Mouse (Mus musculus) urinary bladder, postnatal 4 days (tissue): ENCODE measurements around the gene Asphd1.

Experiments
- DNase-seq, 2 experiments: peaks; one replicate each; pipeline ENCODE4 v3.0.0; 2021 to 2022; ENCODE audit warnings: low spot score in 2 of 2

Asphd1 gene

GRCm38 (mm10) chr7:126949403-126949792, at the start of gene Asphd1:
Gene Asphd1, minus strand, starts transcription at chr7:126949582.
- no peak for DNase-seq

- DNase-seq, result no peak
These were observed 47.1 kb upstream of the Asphd1 start for GRCm38 (mm10) chr7:126996449-126996848.

DNA sequence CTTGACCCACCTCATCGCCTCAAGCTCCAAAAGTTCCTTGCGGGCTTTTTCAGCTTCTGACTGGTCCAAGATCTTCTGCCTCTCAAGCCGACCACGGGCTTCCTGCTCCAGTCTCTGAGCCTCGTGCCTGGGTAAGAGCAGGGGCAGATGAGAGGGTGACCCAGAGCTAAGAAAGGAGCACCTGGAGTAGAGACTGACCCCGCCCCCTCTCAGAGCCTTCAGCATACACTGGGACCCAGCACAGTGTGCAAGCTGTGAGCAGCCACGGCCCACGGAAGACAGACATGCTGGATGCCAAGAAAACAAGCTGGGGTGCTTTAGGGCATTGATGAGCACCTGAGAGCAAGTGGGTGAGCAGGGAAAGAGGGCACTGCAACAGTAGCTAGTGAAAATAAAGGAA, 39.4 kb upstream of the Asphd1 start:
- no peak for DNase-seq

DNA sequence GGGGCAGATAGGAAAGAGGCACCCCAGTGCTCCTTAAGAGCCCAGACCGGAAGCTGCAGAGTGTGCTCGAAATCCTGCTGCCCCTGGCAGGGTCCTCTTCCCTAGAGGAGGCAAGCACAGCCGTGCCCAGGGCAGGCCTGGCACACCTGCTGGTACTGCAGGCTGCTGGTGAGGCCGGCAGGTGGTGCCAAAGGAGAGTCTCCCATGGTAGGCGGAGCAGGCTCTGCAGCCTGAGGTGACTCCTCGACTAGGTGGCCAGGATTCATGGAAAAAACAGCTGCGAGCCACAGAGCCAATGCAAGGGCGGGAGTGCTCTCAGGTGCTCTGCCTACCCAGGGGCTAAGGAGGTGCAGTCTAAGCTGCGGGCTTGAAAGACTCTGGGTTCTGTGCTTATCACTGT, 36.9 kb upstream of the Asphd1 start:
- no peak for DNase-seq

DNA sequence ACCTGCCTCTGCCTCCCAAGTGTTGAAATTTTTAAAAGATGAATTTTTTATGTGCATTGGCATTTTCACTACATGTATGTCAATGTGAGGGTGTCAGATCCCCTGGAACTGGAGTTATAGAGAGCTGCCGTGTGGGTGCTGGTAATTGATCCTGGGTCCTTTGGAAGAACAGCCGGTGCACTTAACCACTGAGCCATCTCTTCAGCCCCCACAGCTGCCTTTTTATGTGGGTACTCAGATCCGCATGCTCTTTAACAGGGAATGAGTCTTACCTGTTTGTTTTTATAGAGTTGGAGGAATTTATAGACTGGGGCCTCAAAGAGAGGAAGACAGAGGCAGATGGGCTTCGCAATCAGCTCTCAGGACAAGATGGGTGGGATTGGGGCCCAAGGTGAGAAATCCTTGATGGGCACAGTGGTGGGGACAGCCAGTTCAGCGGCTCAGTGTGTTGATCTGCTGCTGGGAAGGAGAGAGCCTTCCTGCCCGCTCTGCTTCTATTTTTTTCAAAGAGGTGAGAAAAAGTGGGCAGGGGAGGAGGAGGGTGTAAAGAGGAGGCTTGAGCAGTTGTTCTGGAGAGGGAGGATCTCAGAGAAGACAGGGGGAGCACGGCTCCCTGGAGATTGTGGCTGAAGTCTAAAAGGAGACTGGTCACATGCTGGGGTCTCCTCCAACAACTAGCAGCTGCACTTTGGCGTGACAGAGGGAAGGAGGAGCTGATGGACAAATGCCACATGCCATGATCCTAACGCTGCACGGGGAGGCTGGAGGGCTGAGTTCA, 35.5 kb upstream of the Asphd1 start:
- no peak for DNase-seq

DNA sequence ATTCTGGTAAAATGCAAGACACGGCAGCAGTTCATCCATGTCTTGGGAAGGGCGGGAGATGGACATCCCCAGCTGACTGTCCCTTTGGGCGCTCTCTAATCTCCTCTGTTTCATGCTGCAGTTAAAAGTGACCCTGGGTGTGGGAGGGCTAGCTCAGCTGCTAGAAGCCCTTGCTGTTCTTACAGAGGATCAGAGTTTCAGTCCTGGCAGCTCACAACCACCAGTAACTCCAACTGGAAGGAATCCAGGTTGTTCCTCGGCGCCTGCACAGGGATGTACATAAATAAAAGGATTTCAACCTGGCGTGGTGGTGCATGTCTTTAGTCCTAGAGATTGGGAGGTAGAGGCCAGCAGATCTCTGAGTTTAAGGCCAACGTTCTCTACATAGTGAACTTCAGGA, 33.7 kb upstream of the Asphd1 start:
- no peak for DNase-seq

DNA sequence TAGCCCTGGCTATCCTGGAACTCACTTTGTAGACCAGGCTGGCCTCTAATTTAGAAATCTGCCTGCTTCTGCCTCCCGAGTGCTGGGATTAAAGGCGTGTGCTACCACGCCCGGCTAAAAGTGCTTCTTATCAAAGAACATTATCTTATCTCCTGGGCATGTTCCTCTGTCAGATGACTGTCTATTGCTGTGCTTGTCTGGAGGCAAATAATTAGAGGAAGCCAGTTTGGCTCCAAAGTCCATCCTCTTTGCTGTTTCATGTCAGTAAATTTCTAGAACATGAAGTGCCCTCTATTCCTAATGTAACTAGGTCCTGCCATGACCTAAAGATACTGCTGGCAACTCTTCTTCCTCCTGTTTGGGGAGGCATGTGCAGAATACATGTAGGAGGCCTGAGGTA, 32.7 kb upstream of the Asphd1 start:
- DNase-seq, result no peak

DNA sequence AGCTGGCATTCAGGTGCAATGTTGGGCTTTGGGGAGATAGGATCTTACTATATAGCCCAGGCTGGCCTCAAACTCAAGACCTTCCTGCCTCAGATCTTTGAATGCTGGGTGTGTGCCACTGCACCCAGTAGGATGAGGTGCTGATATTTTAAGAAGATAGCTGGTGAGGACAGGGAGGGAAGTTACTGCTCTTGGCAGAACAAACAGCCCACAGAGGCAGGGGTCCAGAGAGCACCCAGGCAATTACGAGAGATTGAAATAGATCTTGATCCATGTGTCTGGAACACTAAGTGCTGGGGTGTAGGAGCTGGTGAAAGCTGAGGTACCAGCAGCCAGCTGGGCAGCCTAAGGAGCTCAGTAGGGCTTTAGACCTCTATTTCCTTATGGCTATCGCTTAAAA, 32.2 kb upstream of the Asphd1 start:
- DNase-seq, result no peak

DNA sequence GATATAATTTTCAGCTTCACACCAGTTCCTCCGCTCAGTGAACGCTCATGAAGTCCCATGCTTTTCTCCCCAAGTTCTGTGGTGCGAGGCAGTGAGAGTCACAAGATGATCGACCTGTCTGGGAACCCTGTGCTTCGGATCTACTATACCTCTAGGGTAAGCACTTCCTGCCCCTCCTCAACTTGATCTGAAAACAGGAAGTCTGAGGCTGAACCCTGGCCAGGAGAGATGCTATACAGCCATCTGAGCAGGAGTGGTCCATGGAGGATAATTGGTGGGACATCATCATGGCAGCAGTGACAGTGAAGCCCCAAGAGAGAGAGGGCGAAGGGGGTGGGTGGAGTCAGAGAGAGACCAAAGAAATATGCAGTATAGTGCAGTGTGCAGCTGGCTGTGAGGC, 29.5 kb upstream of the Asphd1 start:
- no peak for DNase-seq

DNA sequence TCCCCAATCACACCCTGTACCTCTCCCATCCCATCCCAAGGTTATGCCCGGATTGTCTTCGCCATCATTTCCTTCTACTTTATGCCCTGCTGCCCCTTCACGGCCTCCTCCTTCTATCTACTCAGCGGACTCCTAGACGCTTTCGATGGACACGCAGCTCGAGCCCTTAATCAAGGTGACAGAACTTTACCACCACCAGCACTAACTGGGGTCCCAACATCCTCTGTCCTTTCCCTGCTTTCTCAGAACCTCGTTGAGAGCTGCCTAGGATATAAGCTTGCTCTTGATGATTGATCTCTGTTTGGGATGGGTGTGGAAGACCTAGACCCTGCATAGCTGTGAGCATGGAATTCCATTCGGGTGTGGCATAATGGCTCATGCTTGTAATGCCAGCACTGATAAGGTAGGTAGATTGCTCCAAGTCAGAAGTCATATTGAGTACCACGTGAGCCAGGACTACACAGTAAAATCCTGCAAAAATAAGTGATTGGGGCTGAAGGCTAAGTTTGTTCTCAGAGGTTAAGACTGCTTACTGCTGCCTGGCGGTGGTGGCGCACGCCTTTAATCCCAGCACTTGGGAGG, 27.6 kb upstream of the Asphd1 start:
- DNase-seq, result no peak

DNA sequence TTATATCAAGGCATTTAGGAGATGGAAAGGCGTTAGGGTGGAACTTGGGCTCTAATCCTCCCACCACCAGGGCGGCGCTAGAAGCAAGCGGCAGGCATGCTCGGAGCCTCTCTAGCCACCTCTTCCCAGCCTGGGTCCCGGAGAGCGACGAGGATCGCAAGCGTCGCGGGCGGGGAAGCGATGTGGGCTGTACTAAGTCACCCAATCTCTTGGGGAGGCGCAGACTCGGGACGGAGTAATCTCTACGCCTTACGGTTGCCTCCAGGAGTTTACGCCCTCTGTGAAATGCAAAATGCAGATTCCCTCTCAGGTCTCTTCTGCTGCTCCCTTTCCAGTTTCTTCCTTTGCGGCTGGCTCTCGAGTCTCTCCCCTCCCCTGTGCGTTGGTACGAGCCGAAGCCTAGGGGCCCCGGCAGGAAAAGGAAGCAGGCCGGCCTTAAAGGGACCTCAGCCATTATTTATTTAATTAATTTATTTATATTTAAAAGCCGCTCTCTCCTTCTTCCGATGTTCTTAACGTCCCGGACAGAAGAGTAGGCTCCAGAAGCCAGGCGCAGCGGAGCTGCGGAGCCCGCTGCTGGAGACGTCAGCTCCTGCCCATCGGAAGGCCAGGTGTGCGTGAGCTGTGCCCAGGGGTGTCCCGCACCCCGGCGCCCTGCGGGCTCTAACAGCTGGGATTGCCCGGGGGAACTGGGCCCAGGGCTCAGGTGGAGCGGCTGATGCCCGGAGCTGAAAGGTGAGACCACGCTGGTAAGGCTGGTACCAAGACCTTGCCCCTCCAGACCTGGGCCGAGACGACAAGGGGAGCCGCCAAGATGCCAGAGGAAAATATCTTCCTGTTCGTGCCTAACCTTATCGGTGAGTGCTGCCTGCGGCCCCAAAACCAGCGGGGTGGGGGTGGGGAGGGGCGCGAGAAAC, 26.8 kb upstream of the Asphd1 start, which contains the start of gene Cdiptos:
TSS of gene Cdiptos (minus strand) at position 149 of the 917 bp plus-strand sequence.
- peak; percentile 91 to 96 for DNase-seq

DNA sequence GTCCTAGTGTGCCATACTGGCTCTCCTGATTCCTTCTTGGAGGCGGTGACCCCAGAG, 26.3 kb upstream of the Asphd1 start, which contains the start of gene Cdipt:
TSS of gene Cdipt (plus strand) at position 22 of the 57 bp plus-strand sequence.
- DNase-seq, result no peak

GRCm38 (mm10) chr7:126975493-126975892, 26.1 kb upstream of the Asphd1 start:
- no peak for DNase-seq

DNA sequence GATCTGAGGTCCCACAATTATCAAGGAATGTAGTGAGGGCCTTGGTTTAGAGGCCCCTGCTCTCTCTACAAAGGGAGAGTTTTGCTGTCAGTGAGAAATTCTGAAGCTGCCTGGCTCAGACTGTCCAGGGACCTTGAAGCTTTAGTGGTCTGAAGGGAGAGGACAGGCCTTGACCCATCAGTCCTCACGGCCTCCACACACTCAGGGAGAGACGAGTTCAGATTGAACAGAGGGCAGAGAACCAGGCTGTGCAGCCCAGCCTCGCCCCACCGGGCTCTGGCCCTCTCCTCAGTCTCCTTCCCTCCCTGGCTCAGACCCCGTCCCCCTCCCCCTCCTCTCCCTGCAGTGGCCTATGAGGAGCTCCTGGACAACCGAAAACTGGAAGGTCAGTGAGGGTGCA, 18.0 kb upstream of the Asphd1 start:
- DNase-seq, result no peak

DNA sequence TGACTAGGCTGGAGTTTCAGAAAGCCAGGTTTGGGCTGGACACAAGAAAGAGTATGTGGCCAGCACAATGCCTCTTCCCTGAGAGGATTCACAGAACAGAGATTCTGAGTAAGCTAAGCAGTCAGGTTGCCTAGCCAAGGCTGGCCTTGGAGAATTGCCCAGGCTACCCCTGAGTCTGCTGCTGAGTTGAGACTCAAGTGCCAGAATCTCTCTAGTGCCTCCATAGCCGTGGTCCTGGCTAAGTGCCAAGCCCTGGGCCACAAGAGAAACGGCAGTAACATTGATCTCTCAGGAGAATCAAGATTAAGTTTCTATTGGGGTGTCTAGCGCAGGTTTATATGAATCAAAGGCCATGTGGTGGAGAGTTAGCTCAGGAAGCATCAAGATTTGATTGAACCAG, 16.2 kb upstream of the Asphd1 start:
- DNase-seq, result no peak

- no peak for DNase-seq
These were observed 14.3 kb upstream of the Asphd1 start for GRCm38 (mm10) chr7:126963548-126964286.

DNA sequence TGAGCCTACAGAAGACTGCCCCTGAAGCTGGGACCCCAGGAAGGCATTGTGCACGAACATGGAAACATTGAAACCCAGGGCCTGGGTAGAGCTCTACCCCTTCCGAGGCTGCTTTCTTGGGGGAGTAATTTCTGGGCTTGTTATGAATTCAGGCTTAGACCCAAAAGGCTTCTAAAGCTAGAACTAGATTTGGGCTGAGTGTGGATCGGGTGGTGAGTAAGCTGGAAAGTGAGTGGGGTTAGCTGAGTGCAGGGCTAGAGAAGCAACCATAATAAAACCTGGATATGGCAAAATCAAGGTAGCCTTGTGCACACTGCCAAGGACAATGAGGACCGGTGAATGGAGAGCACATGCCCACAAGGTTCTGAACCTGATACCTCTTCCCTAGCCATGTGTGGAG, 12.6 kb upstream of the Asphd1 start:
- no peak for DNase-seq

- DNase-seq, result no peak
These were observed 11.7 kb upstream of the Asphd1 start for GRCm38 (mm10) chr7:126961095-126961494.

GRCm38 (mm10) chr7:126959780-126960179, 10.4 kb upstream of the Asphd1 start:
- no peak for DNase-seq

DNA sequence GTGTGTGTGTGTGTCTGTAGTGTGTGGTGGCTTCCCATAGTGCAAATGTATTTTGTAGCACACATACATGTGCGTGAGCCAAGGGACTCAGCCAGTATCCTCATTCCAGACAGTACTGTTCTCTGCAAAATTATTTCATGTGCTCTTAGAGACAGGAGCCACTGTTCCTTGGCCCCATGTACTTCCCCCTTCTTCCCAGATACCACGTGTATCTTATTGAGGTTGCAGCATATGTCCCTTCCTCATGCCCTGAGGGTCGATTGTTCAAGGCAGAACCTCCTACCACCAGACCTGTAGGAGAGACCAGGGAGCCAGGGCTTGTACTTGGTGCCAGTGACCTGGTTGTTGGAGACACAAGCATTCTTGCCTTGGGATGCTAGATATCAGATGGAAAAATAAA, 5.7 kb upstream of the Asphd1 start:
- DNase-seq, result no peak

DNA sequence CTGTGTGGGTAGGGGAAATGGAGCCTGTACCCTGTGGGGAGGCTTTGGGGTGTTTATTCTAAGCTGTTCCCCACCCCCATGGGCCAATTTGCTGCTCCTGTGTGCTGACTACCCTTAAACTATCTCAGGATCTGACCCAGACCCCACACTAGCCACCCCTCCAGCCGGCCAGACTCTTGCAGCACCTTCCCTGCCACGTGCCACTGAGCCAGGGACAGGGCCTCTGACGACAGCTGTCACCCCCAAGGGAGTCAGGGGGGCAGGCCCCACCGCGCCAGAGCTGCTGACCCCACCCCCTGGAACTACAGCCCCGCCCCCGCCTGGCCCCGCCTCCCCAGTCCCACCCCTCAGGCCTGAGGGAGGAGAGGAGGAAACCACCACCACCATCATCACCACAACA, 3.3 kb upstream of the Asphd1 start:
- DNase-seq, result no peak

- no peak for DNase-seq
These were observed 2.4 kb upstream of the Asphd1 start for GRCm38 (mm10) chr7:126951741-126952140.
